Mouse (Mus musculus) layer of hippocampus, postnatal 36 days (tissue): Measurements from ENCODE around the gene Nrap. TPM values are rescaled to one million over a fixed set of nuclear protein-coding genes. Genes with fewer than 3 reads are reported as not detected.
"Not testable (repeated sequence)": the region's sequence is repeated elsewhere in the genome, so short reads cannot be mapped to it uniquely, and the experiment has no call there.

Experiments used
- DNase-seq, 2 experiments: peaks; one replicate each; pipeline ENCODE4 v3.0.0; 2022
- total RNA-seq, 2 experiments: library from RNA; stranded (reverse); gene quantifications; 2 replicates each; pipeline ENCODE4 v1.2.3; 2021

The Nrap gene
- total RNA-seq, 2 experiments from 2014 or later = 0.07 to 0.08 TPM

DNA sequence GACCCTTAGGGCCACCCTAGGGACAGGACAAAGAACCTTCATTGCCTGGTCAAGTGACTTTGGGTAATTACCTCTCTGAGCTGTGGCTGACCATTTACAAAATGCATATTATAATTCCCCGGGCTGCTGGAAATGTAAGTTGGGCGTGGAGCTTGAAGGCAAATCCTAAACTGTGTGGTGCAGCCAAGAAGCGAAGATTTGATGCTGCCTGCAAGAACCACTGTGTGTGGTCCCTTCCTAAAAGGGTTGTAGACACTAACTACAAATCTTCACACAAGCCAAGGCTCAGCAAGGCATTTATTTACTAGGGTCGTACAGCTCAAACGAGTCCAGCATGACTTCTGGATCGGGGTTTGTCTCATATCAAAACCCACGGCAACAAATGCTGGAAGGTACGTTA, 25.3 kb downstream of the Nrap start:
- DNase-seq = no peak

- no peak for DNase-seq
Measured at GRCm38 (mm10) chr19:56363721-56364460, 25.9 kb downstream of the Nrap start.

DNA sequence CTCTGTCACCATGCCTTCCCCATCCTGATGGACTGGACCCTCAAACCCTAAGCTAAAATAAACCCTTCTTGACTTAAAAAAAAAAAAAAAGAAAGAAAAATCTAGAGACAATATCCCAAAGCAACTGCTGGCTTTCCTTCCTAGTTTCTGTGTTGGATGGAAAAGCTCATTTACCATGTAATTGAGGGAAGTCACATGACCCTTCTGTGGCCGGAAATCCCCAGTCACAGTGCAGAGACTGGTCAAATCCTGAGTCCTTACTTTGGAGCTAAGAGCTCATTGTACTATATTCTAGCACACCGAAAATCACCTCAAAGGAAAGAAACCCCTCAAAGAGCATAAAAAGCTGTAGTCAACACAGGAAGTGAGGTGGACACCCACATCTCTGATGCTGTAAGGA, 30.9 kb downstream of the Nrap start:
- DNase-seq = no peak

- not testable (repeated sequence) for DNase-seq
Measured at GRCm38 (mm10) chr19:56357374-56357708, 32.5 kb downstream of the Nrap start.

DNA sequence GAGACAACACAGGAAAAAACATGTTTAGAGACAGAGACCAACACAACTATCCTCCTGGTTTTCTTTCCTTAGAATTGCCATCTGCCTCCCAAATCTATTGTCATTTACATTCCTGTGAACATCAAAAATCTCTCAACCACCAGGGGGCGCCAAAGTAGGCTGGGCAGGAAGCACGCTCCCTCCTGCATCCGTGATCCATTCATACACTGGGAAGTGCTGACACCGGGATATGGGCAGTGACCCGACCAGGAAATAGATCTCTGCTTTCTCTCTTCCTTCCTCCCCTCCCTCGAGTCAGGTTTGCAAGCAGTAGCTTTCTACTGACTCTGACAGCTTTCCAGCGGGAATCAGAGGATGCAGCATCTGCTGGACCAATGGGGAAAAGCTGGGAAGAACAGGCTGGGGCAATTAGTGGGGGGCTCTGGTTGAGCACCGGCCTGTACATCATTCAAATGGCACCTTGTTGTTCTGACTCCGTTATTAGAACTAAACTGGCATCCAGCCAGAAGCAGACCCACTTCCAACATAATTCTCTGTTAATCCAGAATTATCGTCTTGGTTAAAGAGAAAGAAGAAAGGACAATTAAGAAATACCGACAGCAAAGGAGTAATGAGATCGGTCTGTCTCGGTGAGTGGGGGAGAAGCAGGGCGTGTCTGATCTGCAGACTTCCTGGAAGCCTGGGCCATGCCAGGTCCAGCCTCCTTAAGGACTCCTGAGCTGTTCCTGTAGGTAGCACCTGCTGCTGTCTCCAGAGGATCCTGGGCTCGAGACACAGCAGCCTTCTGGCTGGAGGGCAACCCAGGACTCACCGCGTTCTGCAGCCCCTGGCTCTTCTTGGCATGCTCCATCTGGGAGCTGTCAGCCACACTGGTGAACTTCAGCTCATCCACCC, 33.1 kb downstream of the Nrap start:
- peak; percentile 45 to 61 for DNase-seq

DNA sequence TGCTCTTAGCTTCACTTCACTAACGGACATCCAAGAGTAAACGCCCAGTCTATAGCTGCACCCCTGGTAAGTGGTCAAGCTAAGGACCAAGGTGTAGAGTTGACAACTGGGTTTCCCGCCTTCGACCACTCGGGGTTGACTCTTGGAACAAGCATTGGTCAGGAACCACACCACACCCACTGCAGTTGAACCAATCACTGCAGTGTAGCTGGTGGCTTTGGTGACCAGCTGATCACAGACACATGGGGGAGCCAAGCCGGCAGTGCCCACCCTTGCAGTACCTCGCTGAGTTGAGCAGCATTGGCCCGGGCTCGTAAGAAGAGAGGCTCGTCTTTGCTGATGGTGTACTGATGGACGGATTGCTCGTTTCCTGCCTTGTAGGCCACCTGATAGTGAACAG, 34.6 kb downstream of the Nrap start:
- no peak for DNase-seq

DNA sequence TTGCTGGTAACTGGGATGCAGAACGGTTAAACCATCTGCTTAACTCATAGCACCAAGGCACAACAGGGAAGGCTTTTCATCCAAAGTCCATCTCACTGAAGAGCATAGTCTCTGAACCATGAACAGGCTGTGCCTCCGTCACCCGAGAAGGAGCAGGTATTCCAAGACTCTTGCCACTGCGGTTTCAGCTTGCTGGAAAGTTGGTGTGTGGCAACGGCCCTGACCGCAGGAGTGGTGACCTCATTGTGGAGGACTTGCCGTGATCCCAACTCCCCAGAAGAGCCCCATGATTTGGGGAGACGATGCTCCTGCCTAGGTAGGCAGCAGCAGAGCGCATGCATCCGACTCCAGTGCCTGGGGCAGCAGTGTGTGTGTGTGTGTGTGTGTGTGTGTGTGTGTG, 36.1 kb downstream of the Nrap start:
- no peak for DNase-seq

DNA sequence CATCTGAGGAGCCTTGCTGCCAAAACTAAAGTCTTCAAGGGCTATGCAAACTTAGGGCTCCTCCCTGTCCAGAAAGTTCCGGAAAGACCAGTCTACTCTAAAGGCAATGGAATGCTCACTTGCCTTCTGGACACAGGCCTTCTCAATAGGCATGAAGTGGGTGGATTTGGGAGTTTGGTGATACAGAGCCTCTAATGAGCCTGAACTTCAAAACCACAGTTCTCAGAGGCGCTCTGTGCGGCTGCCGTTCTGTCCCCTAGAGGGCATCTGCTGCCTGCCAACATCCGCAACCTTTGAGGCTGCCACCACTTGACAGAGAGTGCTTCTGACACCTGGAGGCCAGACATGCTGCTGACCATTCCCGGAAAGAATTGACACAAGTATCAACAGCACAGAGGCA, 40.5 kb downstream of the Nrap start:
- DNase-seq = no peak

DNA sequence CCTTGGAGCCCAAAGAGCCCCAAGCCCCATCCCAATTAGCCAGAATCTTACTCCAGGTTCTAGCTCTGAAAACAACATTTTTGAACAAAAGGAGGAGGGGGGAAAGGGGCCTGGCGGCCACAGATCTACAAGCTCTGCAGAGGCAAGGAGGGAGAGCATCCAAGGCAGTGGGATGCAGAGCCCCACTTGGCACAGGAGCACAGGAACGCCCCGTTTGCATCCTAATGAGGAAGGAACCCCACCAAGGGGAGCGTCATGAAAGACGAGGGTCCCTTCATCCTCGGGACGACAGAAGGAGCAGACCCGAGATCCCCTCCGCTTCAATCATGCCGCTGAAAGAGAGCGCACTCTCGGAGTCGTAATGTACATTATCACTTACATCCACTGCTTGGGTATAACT, 43.1 kb downstream of the Nrap start:
- DNase-seq = no peak

DNA sequence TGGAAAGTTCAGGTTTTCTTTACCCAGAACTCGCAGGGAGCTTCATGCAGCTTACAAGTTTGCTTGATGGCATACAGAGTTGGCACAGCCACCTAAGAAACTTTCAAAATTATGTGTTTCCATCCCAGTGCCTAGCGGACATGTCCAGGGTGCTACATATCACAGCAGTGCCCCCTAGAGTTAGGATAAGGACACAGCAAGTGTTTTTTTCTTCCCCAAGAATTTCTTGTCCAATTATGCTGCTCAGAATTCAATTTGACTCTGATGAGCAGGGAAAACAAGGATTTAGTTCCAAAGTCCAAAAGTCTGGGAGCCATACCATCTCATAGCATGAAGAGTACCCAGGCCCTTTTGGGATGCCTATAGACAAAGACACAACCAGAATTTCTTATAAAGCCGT, 43.8 kb downstream of the Nrap start:
- DNase-seq = no peak

DNA sequence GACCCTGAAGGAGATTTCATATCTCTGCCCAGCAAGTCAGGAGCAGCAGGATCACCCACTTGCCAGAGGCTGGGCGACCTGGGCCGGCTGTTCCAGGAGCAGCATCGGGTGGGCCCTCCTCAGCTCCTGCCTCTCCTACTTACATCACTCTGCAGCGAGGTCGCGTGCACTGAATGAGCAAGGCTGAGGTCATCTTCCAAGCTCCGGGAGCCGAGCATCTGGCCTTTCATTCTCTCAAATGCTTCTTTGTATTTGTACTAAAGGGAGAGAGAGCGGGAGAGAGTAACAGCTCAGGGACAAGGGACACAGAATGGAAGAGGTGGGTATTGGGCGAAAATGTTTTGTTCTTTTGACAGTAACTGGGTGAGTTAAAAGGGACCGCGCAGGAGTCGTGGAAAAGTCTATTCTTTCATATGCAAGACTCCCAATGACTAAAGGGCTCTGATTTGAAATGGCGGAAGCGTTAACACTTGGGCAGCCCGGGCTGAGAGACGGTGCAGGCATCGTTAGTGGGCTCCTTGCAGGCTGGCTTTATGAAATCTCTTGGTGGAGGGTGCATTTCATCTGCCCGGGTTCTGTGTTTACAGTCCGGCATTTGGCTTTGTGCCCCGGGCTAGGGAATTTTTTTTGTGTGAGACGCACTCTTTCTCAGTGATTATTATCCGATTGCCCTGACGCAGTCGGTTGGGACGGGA, 45.8 kb downstream of the Nrap start:
- DNase-seq = peak; percentile 23 to 34

DNA sequence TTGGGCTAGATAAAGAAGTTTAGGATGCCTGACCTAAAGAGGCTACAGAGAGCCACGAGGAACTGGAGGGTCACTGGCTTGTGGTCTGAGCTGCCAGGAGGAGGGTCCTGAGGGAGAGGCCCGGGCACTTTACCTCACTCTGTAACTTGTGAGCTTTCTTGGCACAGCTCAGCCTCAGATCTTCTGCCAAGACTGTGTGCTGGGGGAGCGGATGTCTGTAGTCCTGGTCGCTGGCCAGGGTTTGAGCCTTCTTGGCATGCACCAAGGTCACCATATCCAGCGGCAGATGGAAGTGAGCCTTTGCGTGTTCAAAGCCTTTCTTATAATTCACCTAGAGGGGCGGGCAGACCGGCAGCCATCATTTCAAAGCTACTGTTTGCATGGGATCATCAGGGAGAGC, 47.8 kb downstream of the Nrap start:
- DNase-seq = no peak

- no peak for DNase-seq
Measured at GRCm38 (mm10) chr19:56336826-56337225, 53.0 kb downstream of the Nrap start.

DNA sequence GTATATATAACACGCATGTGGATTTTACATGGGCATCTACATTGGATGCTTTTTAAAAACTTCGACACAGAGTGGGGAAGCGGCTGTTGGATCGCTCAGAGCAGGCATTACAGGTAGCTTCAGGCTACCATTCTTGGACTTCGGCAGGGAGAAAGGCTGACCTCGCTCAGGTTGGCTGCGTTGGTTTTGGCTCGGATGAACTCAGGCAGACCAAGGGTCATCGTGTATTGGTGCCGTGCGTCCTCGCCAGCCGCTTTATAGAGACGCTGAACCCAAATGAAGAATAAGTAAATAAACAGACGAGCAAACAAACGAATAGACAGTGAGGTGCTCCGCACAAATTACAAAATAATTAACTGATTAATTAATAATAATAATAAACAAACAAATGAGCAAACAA, 53.5 kb downstream of the Nrap start:
- DNase-seq = no peak

DNA sequence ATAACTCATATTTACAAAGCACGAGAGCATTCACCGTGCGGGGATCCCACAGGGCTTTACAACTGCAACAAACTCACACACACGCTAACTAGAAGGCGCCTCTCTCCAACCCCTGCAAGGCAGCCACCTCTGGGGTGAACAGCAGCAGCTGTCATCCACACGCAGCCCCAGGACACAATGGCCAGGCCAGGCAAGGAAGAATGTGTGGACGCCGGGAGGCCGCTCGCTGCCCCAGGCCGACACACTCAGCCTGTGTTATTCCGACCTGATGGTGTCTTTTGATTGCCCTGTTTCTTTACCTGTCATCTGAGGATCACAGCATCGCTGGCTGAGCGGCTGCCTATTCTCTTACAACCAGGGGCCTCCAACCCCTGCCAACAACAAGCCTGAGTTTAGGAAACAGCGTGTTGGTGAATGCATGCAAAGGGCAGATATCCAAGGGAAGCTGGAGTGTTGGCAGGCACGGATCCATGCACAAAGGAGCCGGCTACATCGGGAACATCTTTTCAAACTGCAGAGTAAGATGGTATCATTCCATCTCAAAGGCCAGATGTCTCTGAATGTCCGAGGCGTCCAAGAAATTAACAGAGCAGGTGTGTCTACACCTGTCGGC, 63.5 kb downstream of the Nrap start:
- no peak for DNase-seq

DNA sequence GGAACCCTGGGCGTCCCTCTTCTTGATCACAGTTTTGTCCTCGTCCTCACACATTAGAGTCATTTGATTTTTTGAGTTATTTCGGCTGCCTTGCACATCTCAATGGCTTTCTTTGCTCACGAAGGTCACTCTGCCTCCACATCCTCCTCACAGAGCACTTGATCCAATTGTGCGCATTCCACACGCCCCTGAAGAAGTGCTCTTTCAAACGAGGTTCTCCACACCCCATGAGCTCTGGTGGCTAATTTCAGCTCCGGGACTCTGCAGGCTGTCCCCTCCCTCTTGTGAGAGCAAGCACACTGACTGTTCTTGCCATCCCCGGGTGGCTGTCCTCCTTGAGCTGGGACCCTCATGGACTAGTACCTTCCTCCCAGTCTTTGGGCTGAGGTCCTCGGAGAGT, 64.2 kb downstream of the Nrap start:
- DNase-seq = no peak

- DNase-seq = no peak
Measured at GRCm38 (mm10) chr19:56321303-56321920, 68.4 kb downstream of the Nrap start.

DNA sequence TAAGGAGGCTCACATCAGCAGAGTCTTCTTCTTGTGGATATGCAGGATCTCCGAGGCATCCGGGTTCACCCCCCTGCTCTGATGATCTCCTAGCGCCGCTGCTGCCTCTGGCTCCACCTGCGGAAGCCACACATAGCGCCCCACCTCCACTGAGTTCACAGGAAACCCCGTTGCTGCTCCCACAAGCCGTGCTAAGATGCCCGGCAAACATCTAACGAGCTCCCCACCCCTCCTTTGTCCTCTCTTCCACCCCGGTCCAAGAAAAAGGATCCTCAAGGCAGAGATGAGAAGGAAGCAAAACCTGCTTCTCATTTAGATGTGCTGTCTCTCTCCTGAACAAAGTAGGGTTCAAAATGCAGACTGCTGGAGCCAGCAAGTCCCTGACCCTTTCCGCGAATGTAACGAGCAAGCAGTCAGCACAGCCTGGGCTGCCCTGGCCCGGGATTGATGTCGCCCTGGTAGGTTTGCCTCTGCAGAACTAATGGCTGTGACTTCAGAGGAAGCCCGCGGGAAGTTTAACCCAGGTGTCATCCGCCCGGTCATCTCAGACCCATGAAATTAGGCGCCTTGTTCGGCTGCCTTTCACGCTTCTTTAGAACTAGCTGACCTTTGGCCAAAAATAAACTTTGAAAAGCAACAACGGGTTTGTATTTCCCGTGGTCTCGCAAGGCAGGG, 69.5 kb downstream of the Nrap start:
- no peak for DNase-seq

DNA sequence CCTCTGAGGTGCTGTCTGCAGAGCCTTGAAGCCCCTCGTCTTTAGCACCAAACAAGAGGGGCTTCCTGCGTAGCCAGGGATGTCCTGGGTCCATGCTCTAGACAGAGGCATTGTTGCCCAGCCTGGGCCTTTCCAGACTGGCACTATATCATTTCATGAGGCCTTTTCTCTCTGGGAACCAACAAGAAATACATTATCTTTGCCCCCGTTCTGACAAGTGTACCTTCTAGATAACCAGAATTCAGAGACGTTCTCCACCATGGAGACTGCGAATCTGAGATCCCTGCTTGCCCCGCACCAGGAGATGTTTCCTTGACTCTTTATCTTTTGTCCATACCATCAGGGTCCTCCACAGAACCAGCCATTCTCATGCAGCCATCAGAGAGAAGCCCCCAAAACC, 70.2 kb downstream of the Nrap start:
- DNase-seq = no peak

DNA sequence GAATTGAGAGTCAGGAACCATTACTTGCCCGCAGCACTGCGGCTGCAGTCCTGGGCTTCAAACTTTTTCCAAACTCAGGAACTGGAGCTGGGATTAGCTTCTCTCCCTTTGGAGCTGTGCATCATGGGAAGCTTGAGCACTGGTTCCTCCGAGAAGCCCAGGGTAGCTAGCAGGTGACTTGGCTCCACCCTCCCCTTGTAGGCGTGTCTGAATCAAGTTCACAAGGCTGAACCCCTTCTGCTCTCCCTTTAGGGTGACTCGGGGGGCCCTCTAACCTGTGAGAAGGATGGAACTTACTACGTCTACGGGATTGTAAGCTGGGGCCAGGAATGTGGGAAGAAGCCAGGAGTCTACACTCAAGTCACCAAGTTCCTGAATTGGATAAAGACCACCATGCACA, 70.6 kb downstream of the Nrap start:
- no peak for DNase-seq

DNA sequence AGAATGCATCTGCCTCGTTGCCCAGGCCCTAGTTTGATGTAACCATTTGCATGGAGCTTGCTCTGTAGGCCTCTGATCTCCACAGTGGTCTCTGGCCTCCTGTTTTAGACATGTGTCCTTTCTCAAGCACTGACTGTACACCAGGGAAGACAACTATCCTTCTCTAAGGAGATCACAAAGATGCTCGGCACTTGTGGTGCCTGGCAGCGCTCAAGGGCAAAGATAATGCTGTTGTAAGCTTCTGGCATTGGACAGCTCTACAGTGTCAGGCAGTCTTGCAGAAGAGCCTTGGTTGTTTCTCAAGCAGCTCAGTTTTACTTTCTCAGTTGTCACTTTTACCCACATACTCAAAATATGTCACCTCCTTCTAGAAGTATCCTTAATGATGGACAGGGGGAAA, 73.3 kb downstream of the Nrap start:
- no peak for DNase-seq

DNA sequence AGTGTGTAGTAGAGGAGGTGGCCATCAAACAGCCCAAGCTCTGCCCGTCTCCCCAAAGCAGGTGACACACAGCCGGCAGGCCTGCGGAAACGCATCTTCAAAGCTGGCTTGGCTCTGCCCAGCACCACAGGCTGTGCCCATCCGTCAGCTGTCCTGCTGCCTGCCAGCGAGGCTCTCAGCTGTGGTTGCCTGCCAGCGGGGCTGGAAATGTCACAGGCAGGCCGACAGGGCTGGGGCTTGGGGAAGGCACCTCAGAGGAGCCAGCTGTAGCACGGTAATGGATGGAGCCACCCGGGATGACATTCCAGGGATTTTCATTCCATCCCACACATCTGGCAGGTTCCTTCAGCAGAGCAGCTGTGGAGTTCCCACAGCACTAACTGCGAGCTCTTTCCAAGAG, 89.0 kb downstream of the Nrap start:
- no peak for DNase-seq
